In genomic region chr14:57093029-57093428, GRCm38 (mm10) we compare ENCODE assay signal across 9 mouse cellular contexts. TPM values are rescaled to one million over a fixed set of nuclear protein-coding genes. Genes with fewer than 3 reads are reported as not detected.
DNase-seq lines count a peak whose midpoint lies in the region; ATAC-seq and TF ChIP-seq lines count a peak whose summit lies in the region.
"Had no signal": no experiment of that assay in that cellular context is flagged by ENCODE, and none has a peak within 500 bp of the region (broad histone marks: within the 10 kb centered on the region; RNA-seq: fewer than 3 reads in every experiment).

No protein-coding gene starts in this region.

- H3K4me3 ChIP-seq in liver, adult 2 months (ENCODE audit: insufficient read depth, low read depth, low read length): no peak overlapping the region
- no peak overlapping the region for H3K4me3 ChIP-seq in liver, embryonic 12.5 days
- H3K4me3 ChIP-seq in kidney, postnatal 0 days (replicated peaks; ENCODE audit: low read depth, low read length): no peak overlapping the region
- H3K4me3 ChIP-seq in lung, embryonic 14.5 days (ENCODE audit: low read depth, low read length): no peak overlapping the region

- no peak overlapping the region for H3K27ac ChIP-seq in liver, adult 2 months (replicated peaks; ENCODE audit: insufficient read depth, low read depth, low read length)
- no peak overlapping the region for H3K27ac ChIP-seq in liver, embryonic 12.5 days
- H3K27ac ChIP-seq in kidney, postnatal 0 days: no peak overlapping the region
- no peak overlapping the region for H3K27ac ChIP-seq in lung, embryonic 14.5 days (ENCODE audit: low read depth)

- no peak overlapping the region for H3K9ac ChIP-seq in liver, adult 2 months (ENCODE audit: low read depth, low read length)
- H3K9ac ChIP-seq in liver, embryonic 12.5 days: no peak overlapping the region
- no peak overlapping the region for H3K9ac ChIP-seq in kidney, postnatal 0 days (ENCODE audit: low read depth, low read length)
- no peak overlapping the region for H3K9ac ChIP-seq in lung, embryonic 14.5 days

- DNase-seq in liver, adult 2 months (ENCODE audit: extremely low read depth, low read depth, low spot score): peak; percentile 69
- peak; percentile 84 for DNase-seq in R1 (ENCODE audit: low read depth, low spot score)
- peak; percentile 62 to 67 for DNase-seq in cerebellum, postnatal 10 days
- DNase-seq in kidney, postnatal 0 days (ENCODE audit: low spot score): peak; percentile 76
- DNase-seq in lung, embryonic 14.5 days: peak; percentile 67
- peak; percentile 62 for DNase-seq in testis, postnatal 10 days (ENCODE audit: low spot score)
- no peak for DNase-seq in ovary, postnatal 10 days (ENCODE audit: low spot score)

- no peaks in the 10 kb centered on the region for H3K36me3 ChIP-seq in liver, adult 2 months (ENCODE audit: control insufficient read depth, insufficient read depth, low read length)
- no peaks in the 10 kb centered on the region for H3K36me3 ChIP-seq in liver, embryonic 12.5 days
- H3K36me3 ChIP-seq in kidney, postnatal 0 days (ENCODE audit: insufficient read depth, low read length): no peaks in the 10 kb centered on the region
- H3K36me3 ChIP-seq in lung, embryonic 14.5 days (ENCODE audit: insufficient read depth): no peaks in the 10 kb centered on the region

- TF ChIP-seq CTCF in liver, adult 2 months (IDR thresholded peaks at IDR 0.05; ENCODE audit: low read depth, low read length): peak; percentile 83
- peak; percentile 69 for TF ChIP-seq CTCF in kidney, postnatal 0 days (IDR thresholded peaks at IDR 0.05; ENCODE audit: low read depth)
- TF ChIP-seq CTCF in lung, embryonic 14.5 days (IDR thresholded peaks at IDR 0.05; ENCODE audit: low read depth): peak; percentile 69

- H3K79me2 ChIP-seq in liver, adult 2 months (ENCODE audit: control insufficient read depth, insufficient read depth, low read length): no peaks in the 10 kb centered on the region

- no peak for TF ChIP-seq POLR2A in liver, adult 2 months (IDR thresholded peaks at IDR 0.05; ENCODE audit: extremely low read depth, insufficient read depth, low read length)

- H3K4me2 ChIP-seq in liver, embryonic 12.5 days: no peak overlapping the region
- no peak overlapping the region for H3K4me2 ChIP-seq in kidney, postnatal 0 days (ENCODE audit: low read length)
- no peak overlapping the region for H3K4me2 ChIP-seq in lung, embryonic 14.5 days

- ATAC-seq in liver, embryonic 12.5 days: no peak
- ATAC-seq in kidney, postnatal 0 days (replicated peaks; ENCODE audit: low FRiP score, low read depth): no peak
- no peak for ATAC-seq in lung, embryonic 14.5 days (ENCODE audit: insufficient read depth)

- WGBS in liver, adult 2 months: 2% methylated on average over 8 of the region's 8 CpGs
- 5% methylated on average over 8 of the region's 8 CpGs for whole genome bisulfite sequencing in liver, embryonic 12.5 days (ENCODE audit: insufficient replicate concordance)
- WGBS in kidney, postnatal 0 days: 9% methylated on average over 8 of the region's 8 CpGs
- WGBS in lung, embryonic 14.5 days: 6% methylated on average over 8 of the region's 8 CpGs

- peaks cover 15% of the 10 kb centered on the region; the same call in 1 of the 2 replicates for H3K4me1 ChIP-seq in liver, adult 2 months (ENCODE audit: control insufficient read depth, insufficient read depth, low read length)
- 0 out of 2 replicates have a peak, but pooled peaks cover 6% of the 10 kb centered on the region for H3K4me1 ChIP-seq in liver, embryonic 12.5 days
- no peaks in the 10 kb centered on the region for H3K4me1 ChIP-seq in kidney, postnatal 0 days (replicated peaks; ENCODE audit: insufficient read depth, low read length)
- H3K4me1 ChIP-seq in lung, embryonic 14.5 days (ENCODE audit: insufficient read depth): no peaks in the 10 kb centered on the region

- no peaks in the 10 kb centered on the region for H3K27me3 ChIP-seq in liver, adult 2 months (ENCODE audit: control insufficient read depth, insufficient read depth, low read length)
- H3K27me3 ChIP-seq in liver, embryonic 12.5 days (replicated peaks): no peaks in the 10 kb centered on the region; the same call in 1 of the 2 replicates
- H3K27me3 ChIP-seq in kidney, postnatal 0 days (ENCODE audit: insufficient read depth, low read length): no peaks in the 10 kb centered on the region
- no peaks in the 10 kb centered on the region for H3K27me3 ChIP-seq in lung, embryonic 14.5 days (ENCODE audit: insufficient read depth, low read length)

- no peaks in the 10 kb centered on the region for H3K9me3 ChIP-seq in liver, embryonic 12.5 days (replicated peaks)
- no peaks in the 10 kb centered on the region for H3K9me3 ChIP-seq in kidney, postnatal 0 days (replicated peaks; ENCODE audit: low read length)
- no peaks in the 10 kb centered on the region for H3K9me3 ChIP-seq in lung, embryonic 14.5 days (ENCODE audit: low read depth, low read length)

RNA-seq across cellular contexts. Expression of gene Gjb2, which starts 11.5 kb away (rescaled TPM):
- 90.0 and 124 TPM in 2 replicates for total RNA-seq in liver, adult 2 months (2014; rRNA removed)
- polyA plus RNA-seq in liver, adult 2 months (2012; rRNA removed): 177 and 208 TPM in 2 replicates
- polyA plus RNA-seq in liver, embryonic 12.5 days (2016; fragmentation: Nextera tagmentation; extraction: Ambion mirVana): 2.0 and 3.5 TPM in 2 replicates
- polyA plus RNA-seq in kidney, postnatal 0 days (2015; fragmentation: Nextera tagmentation; extraction: Ambion mirVana): 10.5 and 11.6 TPM in 2 replicates
- polyA plus RNA-seq in lung, embryonic 14.5 days (2014; fragmentation: Nextera tagmentation; extraction: Ambion mirVana): 0.24 TPM in 2 replicates

RNA-seq across cellular contexts. Expression of gene Gm4491, which starts 22.7 kb away (rescaled TPM):
- not detected in 2 replicates for total RNA-seq in liver, adult 2 months (2014; rRNA removed)
- not detected in 2 replicates for polyA plus RNA-seq in liver, adult 2 months (2012; rRNA removed)
- polyA plus RNA-seq in liver, embryonic 12.5 days (2016; fragmentation: Nextera tagmentation; extraction: Ambion mirVana): not detected in 2 replicates
- polyA plus RNA-seq in kidney, postnatal 0 days (2015; fragmentation: Nextera tagmentation; extraction: Ambion mirVana): not detected in 2 replicates
- polyA plus RNA-seq in lung, embryonic 14.5 days (2014; fragmentation: Nextera tagmentation; extraction: Ambion mirVana): not detected in 2 replicates
- polyA plus RNA-seq: large intestine, adult 2 months had no signal

RNA-seq across cellular contexts. Expression of gene Gja3, which starts 35.1 kb away (rescaled TPM):
- not detected in 2 replicates for total RNA-seq in liver, adult 2 months (2014; rRNA removed)
- not detected in 2 replicates for polyA plus RNA-seq in liver, adult 2 months (2012; rRNA removed)
- polyA plus RNA-seq in liver, embryonic 12.5 days (2016; fragmentation: Nextera tagmentation; extraction: Ambion mirVana): not detected in 2 replicates
- polyA plus RNA-seq in kidney, postnatal 0 days (2015; fragmentation: Nextera tagmentation; extraction: Ambion mirVana): 9.8 and 10.3 TPM in 2 replicates
- polyA plus RNA-seq in lung, embryonic 14.5 days (2014; fragmentation: Nextera tagmentation; extraction: Ambion mirVana): 0.95 and 3.9 TPM in 2 replicates
- polyA plus RNA-seq: large intestine, adult 2 months had no signal

RNA-seq across cellular contexts. Expression of gene Gjb6, which starts 40.4 kb away (rescaled TPM):
- not detected in 2 replicates for total RNA-seq in liver, adult 2 months (2014; rRNA removed)
- not detected in 2 replicates for polyA plus RNA-seq in liver, adult 2 months (2012; rRNA removed)
- polyA plus RNA-seq in liver, embryonic 12.5 days (2016; fragmentation: Nextera tagmentation; extraction: Ambion mirVana): 0.10 and 0.19 TPM in 2 replicates
- 1.2 and 1.9 TPM in 2 replicates for polyA plus RNA-seq in kidney, postnatal 0 days (2015; fragmentation: Nextera tagmentation; extraction: Ambion mirVana)
- polyA plus RNA-seq in lung, embryonic 14.5 days (2014; fragmentation: Nextera tagmentation; extraction: Ambion mirVana): not detected in 2 replicates
- polyA plus RNA-seq: large intestine, adult 2 months had no signal

Comparison
In these comparisons a context has a peak if more than half of its experiments do, and no peak if none do; other contexts are left out.
1. RNA of gene Gjb2, which starts 11.5 kb away (polyA plus RNA-seq): 177 to 208 TPM in liver, adult 2 months; 10.5 to 11.6 TPM in kidney, postnatal 0 days, 2.0 to 3.5 TPM in liver, embryonic 12.5 days and 0.24 TPM in lung, embryonic 14.5 days; every median in the first group is over 10 times any median in the second.
2. Peak in every context shown above with its lines, with median percentiles within 50 percentile points of each other: CTCF ChIP-seq.